1 mouse cellular context compared by ENCODE assay signal in the genomic region with DNA sequence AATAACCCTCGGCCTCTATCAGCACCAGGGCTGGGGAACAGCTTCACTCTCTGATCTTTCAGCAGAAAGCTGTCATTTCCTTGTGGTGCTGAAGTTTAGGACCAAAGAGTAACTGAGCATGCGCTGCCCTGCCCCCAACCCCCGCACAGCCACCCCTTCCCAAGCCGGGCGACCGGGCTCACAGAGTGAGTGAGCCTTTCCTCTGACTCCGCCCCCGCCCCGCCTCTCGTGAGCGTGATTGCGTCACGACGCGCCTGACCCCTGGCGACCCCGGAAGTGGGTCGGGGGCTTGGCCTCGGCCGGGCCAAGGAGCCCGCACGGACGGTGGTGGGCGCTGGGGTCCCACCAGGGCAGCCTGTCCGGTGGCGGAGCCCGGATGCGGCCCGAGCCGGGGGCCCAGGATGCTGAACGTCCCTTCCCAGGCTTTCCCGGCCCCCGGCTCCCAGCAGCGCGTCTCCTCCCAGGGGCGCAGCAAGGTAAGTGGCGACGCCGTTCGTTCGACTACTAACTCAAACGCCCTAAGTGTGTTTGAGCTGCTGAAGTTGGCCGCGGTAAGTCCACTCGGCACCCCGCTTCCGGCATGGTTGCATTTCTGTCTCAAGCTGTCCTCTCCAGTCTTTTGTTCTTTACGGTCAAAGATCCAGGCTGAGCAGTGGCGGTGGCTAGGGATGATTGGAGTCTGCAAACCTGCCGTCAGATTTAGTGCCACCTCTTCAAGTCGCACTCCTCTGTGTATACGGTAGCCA.
TF ChIP-seq lines count a peak whose summit lies in the region.

A gene (plus strand): TSS at position 237 of the 746 bp plus-strand sequence.

TF ChIP-seq in CH12.LX, 34 proteins besides CTCF, POLR2A, EP300 and RAD21 (continued from another document):
- TF ChIP-seq UBTF (IDR thresholded peaks at IDR 0.05; ENCODE audit: low read depth, low read length) = no peak
- no peak for TF ChIP-seq JUN (IDR thresholded peaks at IDR 0.05; ENCODE audit: insufficient read depth, low read depth, low read length)
- TF ChIP-seq ETS1 (conservative IDR thresholded peaks at IDR 0.05; ENCODE audit: low read depth, low read length) = no peak
- TF ChIP-seq MYC (IDR thresholded peaks at IDR 0.05; ENCODE audit: low read depth, low read length) = no peak
- TF ChIP-seq SIN3A (IDR thresholded peaks at IDR 0.05; ENCODE audit: low read length) = peak; percentile 100
- TF ChIP-seq MEF2A (IDR thresholded peaks at IDR 0.05; ENCODE audit: borderline replicate concordance, low read depth, low read length) = no peak
- no peak for TF ChIP-seq USF2 (conservative IDR thresholded peaks at IDR 0.05; ENCODE audit: low read depth, low read length)
- TF ChIP-seq TCF12 (IDR thresholded peaks at IDR 0.05; ENCODE audit: low read depth, low read length) = no peak
- no peak for TF ChIP-seq POLR2AphosphoS2 (IDR thresholded peaks at IDR 0.05; ENCODE audit: low read depth, low read length)
- TF ChIP-seq NELFE (IDR thresholded peaks at IDR 0.05; ENCODE audit: low read depth, low read length) = peak; percentile 88
- TF ChIP-seq PAX5 (IDR thresholded peaks at IDR 0.05; ENCODE audit: low read length) = no peak
- TF ChIP-seq GABPA (IDR thresholded peaks at IDR 0.05; ENCODE audit: insufficient replicate concordance, low read depth, low read length) = no peak
- no peak for TF ChIP-seq RCOR1 (conservative IDR thresholded peaks at IDR 0.05; ENCODE audit: low read depth, low read length)
- 0 out of 2 replicates have a peak, but pooled peaks have one; percentile 8 for TF ChIP-seq KAT2A (IDR thresholded peaks at IDR 0.05; ENCODE audit: insufficient replicate concordance, low read length)
- TF ChIP-seq JUND (conservative IDR thresholded peaks at IDR 0.05; ENCODE audit: low read depth, low read length) = no peak
- peak; percentile 76; the same call in 1 of the 2 replicates for TF ChIP-seq MAZ (IDR thresholded peaks at IDR 0.05; ENCODE audit: low read depth, low read length)
- peak; percentile 87 for TF ChIP-seq NRF1 (IDR thresholded peaks at IDR 0.05; ENCODE audit: low read depth, low read length)
- TF ChIP-seq SMC3 (IDR thresholded peaks at IDR 0.05; ENCODE audit: low read depth, low read length) = no peak
- TF ChIP-seq MAX (IDR thresholded peaks at IDR 0.05; ENCODE audit: low read length) = no peak; the same call in 1 of the 2 replicates
